In the genomic region with DNA sequence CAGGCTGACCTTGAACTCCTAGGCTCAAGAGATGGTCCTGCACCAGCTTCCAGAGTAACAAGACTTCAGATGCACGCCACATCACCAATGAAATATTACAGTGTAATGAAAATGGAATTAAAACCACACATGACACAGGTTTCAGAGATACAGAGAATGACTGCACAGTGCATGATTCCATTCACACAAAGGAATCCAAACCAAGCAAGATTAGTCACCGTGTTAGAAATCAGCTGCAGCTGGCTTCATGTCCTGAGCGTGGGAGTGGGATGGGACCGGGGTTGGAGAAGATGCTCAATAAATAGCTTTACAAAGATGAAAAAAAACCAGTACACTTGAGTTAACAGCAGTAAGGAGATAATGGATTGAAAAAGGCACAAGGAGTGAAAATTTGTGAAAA, we compare ENCODE assay signal across 12 mouse cellular contexts. TPM values are rescaled to one million over a fixed set of nuclear protein-coding genes. Genes with fewer than 3 reads are reported as not detected.
"Had no signal": no experiment of that assay in that cellular context is flagged by ENCODE, and none has a peak within 500 bp of the region (broad histone marks: within the 10 kb centered on the region; RNA-seq: fewer than 3 reads in every experiment).

No protein-coding gene starts in this region.

- DNase-seq: kidney, adult 18-20 months; kidney, postnatal 10 days; left cerebral cortex, postnatal 4 days; lung, adult 18-20 months; lung, postnatal 36 days; thymus, postnatal 4 days had no signal

- H3K4me3 ChIP-seq: intestine, embryonic 15.5 days; limb, embryonic 13.5 days; midbrain, embryonic 13.5 days; stomach, embryonic 15.5 days had no signal

- H3K27ac ChIP-seq: intestine, embryonic 15.5 days; limb, embryonic 13.5 days; liver, embryonic 14.5 days; midbrain, embryonic 13.5 days; stomach, embryonic 15.5 days had no signal

RNA-seq across cellular contexts. Expression of a gene that starts 58.0 kb away (rescaled TPM):
- total RNA-seq: liver, adult 2 months had no signal
